Mouse (Mus musculus) erythroblast, embryonic 14.5 days (primary cell): ENCODE measurements around the gene Trank1.

Experiments used
- GATA1 ChIP-seq: IDR thresholded peaks from 2 replicates; pipeline ENCODE4 v1.6.1; 2012; ENCODE audit warnings: low read length, inconsistent platforms, mixed read lengths
- TAL1 ChIP-seq: IDR thresholded peaks from 3 replicates; pipeline ENCODE4 v1.6.1; 2012; ENCODE audit warnings: low read length, inconsistent platforms, mixed read lengths

GRCm38 (mm10) chr9:111293234-111293633 is 18.3 kb upstream of the Trank1 start:
- no peak for TF ChIP-seq GATA1
- TF ChIP-seq TAL1: no peak
